Mouse (Mus musculus): ENCODE data around the gene Homez.

The Homez gene

DNA sequence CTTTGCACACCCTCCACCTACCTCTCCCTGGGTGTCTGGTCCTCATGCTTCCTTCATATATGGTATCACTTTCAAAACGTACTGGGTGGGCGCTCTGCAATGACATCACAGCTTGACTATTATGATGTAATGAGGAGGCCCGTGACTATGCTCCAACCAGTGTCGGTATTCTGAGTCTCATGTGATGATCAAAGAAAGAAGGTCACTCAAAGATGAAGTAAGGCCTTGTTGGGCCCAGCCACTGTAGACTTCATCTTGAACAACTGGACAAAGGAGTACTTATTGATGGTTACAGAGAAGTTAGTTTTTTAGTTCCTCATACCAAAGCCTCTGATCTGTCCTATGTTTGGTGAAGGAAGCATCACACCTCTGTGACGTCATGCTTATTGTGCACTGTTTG lies at the start of gene Homez:
TSS of gene Homez (minus strand) at position 101 of the 400 bp plus-strand sequence.
- in situ Hi-C loops (cut with MboI; ENCODE audit: unreplicated experiment in 2 of 2), result no loop called here

DNA sequence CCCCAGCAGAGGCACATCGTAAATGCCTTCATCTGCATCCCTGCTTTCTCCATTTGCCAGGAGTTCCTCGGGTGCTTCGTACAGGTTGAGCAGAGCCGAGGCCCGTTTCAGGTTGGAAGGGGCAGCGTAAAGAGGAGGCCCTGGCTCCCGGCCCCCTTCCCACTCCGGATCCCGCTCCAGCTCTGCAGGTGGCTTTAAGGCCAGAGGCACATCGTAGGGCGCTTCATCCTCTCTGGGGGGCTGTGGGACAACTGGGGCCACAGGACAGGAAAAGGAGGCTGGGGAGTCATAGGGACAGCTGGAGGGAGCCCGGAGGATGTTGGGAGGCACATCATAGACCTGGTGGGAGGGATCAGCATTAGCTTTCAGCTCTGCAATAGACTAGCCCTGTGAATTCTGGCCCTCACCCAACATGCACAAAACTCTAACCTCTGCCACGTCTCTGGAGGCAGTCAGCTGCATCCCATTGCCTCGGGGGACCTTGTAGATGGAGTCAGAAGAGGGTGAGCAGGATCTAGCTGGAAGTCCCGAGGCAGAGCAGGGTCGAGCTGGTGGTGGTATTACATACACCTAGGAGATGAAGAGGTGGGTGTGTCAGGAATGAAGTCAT lies 49.4 kb upstream of the Homez start:
- in situ Hi-C loops (cut with MboI; ENCODE audit: unreplicated experiment in 2 of 2), result no loop called here

DNA sequence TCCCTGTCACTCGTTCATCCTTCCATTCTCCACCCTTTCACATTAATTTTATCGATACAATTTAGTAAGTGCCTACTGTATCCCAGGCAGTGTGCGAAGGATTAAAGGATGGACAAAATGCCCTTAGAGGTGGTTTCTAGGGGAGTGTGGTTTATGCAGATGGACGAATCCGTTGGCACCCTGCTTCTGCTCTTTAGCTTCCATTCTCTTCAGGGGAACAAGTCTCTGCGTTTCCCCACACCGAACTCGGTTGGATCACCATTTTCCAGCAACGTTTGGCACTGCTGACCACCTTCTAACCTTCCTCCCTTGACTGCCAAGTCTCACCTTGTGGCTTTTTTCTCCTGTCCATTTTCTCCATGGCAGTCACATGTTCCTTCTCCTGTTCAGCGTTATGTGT lies 42.6 kb upstream of the Homez start:
- in situ Hi-C loops (cut with MboI; ENCODE audit: unreplicated experiment in 2 of 2), result no loop called here

- in situ Hi-C loops (cut with MboI; ENCODE audit: unreplicated experiment in 2 of 2), result no loop called here
Measured at GRCm38 (mm10) chr14:54912886-54913285, 42.1 kb upstream of the Homez start, which contains the start of gene Slc22a17. Gene Slc22a17 (minus strand): TSS chr14:54913132.

- in situ Hi-C loops (cut with MboI; ENCODE audit: unreplicated experiment in 2 of 2), result no loop called here
Measured at GRCm38 (mm10) chr14:54912109-54912850, 41.5 kb upstream of the Homez start.

DNA sequence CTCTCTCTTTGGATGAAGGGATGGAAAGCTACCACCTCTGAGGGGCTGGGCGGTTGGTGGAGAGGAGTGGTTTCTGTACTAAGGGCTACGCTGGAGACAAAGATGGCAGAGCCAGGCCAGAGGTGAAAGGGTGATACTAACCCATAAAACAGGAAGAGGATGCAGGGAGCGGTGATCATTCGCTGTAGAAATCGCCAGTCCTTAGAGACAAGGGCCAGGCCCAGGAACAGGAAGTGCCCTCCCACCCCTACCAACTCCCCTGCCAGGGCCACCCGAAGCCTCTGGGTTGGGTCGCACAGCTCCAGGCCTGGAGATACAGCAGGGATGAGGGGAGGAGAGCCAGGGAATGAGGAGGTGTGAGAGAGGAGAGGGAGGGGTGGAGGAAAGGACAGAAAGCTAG lies 37.9 kb upstream of the Homez start:
- in situ Hi-C loops (cut with MboI; ENCODE audit: unreplicated experiment in 2 of 2), result no loop called here

GRCm38 (mm10) chr14:54903641-54904040 lies 32.9 kb upstream of the Homez start:
- in situ Hi-C loops (cut with MboI; ENCODE audit: unreplicated experiment in 2 of 2), result loop anchor here in 1 of 2 experiments (5.0 kb wide), 1 partner anchor 109 kb away; no protein-coding TSS in a partner anchor

- in situ Hi-C loops (cut with MboI; ENCODE audit: unreplicated experiment in 2 of 2), result loop anchor here in 1 of 2 experiments (5.0 kb wide), 1 partner anchor 112 kb away; no protein-coding TSS in a partner anchor
Measured at GRCm38 (mm10) chr14:54900383-54900782, 29.6 kb upstream of the Homez start.

DNA sequence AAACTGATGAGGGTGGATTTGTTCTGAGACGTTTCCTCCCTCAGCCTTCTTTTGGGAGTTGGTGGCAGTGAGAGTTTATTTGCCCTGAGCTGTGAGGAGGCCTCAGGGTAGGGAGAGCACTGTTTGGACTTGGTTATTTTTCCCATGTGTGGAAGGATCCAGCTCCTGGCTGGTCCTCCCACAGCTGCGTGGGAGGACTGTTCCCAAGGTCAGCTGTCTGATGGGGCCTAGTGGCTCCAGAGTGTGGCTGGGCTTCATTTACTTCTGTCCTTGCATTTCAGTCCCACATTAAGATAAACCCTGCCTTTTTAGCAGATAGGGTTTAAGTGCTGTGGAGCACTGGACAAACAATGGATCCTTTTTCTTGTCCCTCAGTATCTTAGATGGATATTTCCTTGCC lies 26.7 kb upstream of the Homez start:
- in situ Hi-C loops (cut with MboI; ENCODE audit: unreplicated experiment in 2 of 2), result loop anchor here (10.0 kb wide), 2 partner anchors 117 to 197 kb away; partner anchors contain the start of genes Ngdn (in 1 of the 2), Thtpa (in 1 of the 2) and Zfhx2 (in 1 of the 2)

DNA sequence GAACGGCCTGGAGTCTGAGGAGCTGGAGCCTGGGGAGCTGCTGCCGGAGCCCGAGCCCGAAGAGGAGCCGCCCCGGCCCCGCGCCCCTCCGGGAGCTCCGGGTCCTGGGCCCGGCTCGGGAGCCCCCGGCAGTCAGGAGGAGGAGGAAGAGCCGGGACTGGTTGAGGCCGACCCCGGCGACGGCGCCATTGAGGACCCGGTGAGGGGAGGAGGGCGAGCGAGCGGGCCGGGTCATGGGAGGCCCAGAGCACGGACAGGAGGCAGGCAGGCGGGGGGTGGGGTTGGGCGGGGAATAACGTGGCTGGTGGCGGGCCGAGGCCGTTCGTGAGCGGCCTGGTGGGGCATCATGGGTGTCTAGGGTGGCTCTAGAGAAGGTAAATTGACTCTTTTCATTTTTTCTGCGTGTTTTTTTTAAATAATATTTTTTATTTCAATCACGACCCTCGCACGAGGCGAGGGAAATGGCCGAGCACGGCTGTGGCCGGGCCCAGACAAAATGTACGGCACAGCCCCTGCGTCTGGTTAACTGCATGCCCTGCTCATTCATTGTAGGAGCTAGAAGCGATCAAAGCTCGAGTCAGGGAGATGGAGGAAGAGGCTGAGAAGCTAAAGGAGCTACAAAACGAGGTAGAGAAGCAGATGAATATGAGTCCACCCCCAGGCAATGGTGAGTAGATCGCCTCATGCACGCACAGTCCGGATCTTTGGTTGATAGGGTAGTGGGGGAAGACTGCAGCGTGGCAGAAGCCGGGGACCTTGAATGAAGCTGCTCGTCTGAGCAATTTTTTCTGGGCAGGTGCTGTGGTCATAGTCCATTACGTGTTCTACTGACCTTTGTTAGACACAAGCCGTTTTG lies 23.8 kb upstream of the Homez start:
- in situ Hi-C loops (cut with MboI; ENCODE audit: unreplicated experiment in 2 of 2), result loop anchor here (10.0 kb wide), 2 partner anchors 120 to 200 kb away; partner anchors contain the start of genes Ngdn (in 1 of the 2), Thtpa (in 1 of the 2) and Zfhx2 (in 1 of the 2)

- in situ Hi-C loops (cut with MboI; ENCODE audit: unreplicated experiment in 2 of 2), result loop anchor here (10.0 kb wide), 2 partner anchors 121 to 201 kb away; partner anchors contain the start of genes Ngdn (in 1 of the 2), Thtpa (in 1 of the 2) and Zfhx2 (in 1 of the 2)
Measured at GRCm38 (mm10) chr14:54893651-54894181, 23.0 kb upstream of the Homez start.

- in situ Hi-C loops (cut with MboI; ENCODE audit: unreplicated experiment in 2 of 2), result loop anchor here (10.0 kb wide), 2 partner anchors 123 to 203 kb away; partner anchors contain the start of genes Ngdn (in 1 of the 2), Thtpa (in 1 of the 2) and Zfhx2 (in 1 of the 2)
Measured at GRCm38 (mm10) chr14:54892200-54892599, 21.4 kb upstream of the Homez start, which contains the start of gene Pabpn1. Gene Pabpn1 (plus strand): TSS chr14:54892500.

DNA sequence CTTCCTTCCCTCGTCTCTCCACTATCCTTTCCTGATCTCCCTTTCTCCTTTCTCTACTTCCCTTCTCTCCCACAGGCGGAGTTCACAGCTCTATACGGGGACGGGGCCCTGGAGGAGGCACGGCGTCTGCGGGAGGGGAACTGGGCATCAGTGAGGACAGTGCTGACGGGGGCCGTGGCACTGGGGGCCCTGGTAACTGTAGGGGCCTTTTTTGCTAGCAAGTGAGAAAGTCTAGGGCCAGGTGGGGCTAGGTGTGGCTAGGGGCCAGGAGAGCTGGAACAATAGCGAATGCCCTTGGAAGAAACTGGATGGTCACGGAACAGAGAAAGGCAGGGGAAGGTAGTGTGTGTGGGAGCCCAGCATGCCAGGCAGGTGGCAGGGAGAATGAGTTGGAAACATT lies 14.5 kb upstream of the Homez start:
- in situ Hi-C loops (cut with MboI; ENCODE audit: unreplicated experiment in 2 of 2), result no loop called here

GRCm38 (mm10) chr14:54884022-54884712 lies 13.4 kb upstream of the Homez start:
- in situ Hi-C loops (cut with MboI; ENCODE audit: unreplicated experiment in 2 of 2), result no loop called here

DNA sequence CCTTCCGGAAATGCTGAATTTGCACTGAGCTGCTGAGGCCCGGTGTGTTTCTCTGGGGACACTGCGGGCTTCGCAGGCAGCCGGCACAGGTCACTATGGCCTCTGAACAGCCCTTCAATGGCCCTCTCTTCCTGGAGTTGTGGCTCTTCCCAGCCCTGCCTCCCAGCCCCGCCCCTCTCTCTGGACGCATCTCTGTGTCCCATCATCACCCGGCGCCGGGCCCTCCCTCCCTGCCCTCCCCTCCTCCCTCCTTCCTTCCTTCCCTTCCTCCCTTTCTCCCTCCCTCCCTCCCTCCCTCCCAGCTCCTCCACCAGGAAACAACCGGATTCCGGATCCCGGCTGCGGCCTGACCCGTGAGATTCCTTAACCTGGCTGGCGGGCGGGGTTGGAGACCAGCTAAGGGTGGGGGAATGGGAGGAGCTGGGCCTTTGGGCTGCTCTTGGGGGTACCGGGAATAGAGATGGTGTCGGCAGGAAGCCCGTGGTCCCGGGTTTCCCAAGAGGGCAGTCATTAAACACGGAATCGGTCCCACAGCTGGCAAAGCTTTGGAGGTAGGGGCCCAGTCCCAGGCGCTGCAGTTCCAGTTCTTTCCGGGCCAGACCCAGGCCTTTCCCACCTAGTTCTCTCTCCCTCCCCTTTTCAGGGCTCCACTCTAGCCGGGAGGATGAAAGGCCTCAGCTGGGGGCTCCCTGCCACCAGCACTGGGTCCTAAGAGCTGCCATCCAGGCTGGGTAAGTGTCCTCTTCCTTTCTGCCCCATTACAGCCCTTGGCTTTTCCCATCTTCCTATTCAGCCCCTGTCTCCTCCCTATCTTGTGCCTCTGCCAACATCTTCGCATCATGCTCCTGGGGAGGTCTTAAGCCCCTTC lies 12.6 kb upstream of the Homez start, which contains the start of the genes Bcl2l2 and Gm20521:
TSS of gene Bcl2l2 (plus strand) at position 224 of the 868 bp plus-strand sequence.
TSS of gene Gm20521 (plus strand) at position 288 of the 868 bp plus-strand sequence.
- in situ Hi-C loops (cut with MboI; ENCODE audit: unreplicated experiment in 2 of 2), result no loop called here

GRCm38 (mm10) chr14:54877048-54877715 lies 6.4 kb upstream of the Homez start, which contains the start of gene Ppp1r3e:
Gene Ppp1r3e (minus strand): TSS chr14:54877550.
- in situ Hi-C loops (cut with MboI; ENCODE audit: unreplicated experiment in 2 of 2), result no loop called here

DNA sequence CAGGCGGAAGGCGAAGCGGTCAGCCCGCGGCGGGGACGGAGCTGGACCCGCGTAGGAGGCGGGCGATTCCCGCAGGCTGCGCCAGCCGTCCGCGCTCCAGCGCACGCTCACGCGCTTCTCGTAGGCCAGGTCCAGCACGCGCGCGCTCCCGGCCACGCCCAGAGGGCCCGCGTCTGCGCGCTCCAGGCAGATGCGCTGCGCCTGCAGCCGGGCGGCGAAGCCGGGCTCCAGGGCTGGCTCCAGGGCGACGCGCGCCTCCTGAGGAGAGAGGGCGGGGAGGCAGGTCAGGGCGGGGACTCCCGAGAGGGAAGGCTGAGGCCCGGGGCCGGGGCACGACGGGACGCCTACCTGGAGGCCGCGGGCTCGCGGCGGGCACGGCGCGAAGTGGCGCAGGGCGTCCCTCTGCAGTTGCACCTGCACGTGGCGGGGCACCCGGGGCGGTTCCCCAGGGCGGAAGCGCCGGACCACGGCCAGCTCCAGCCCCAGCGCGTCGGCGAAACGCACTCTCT lies 5.8 kb upstream of the Homez start:
- in situ Hi-C loops (cut with MboI; ENCODE audit: unreplicated experiment in 2 of 2), result no loop called here
